Mouse (Mus musculus) lung, postnatal 0 days (tissue): ENCODE measurements at regions not wholly inside any gene's neighbourhood (a gene's known extent, or its start where the extent isn't known, plus 50 kb on each side); places are given as distances from the start of the nearest gene placed in this dataset.

Source experiments
- ATAC-seq: fragments of 200-750 bp; cut with Nextera tagmentation; 2 replicates; pipeline ENCODE4 v1.8.0; 2017; ENCODE audit warnings: moderate library complexity
- DNase-seq: peaks from one replicate; pipeline ENCODE4 v3.0.0-alpha.2; 2016; ENCODE audit warnings: low spot score
- H3K27ac ChIP-seq: fragments of 300-500 bp; sonication (generic); 2 replicates; pipeline ENCODE4 v1.5.1; 2014; ENCODE audit warnings: antibody characterized with exemption, mild to moderate bottlenecking, low read length, mixed read lengths
- H3K27me3 ChIP-seq: fragments of 300-500 bp; sonication (generic); replicated peaks from 2 replicates; pipeline ENCODE4 v1.6.1; 2014; ENCODE audit warnings: low read length, mixed read lengths; ENCODE audit not compliant: insufficient read depth
- H3K36me3 ChIP-seq: fragments of 300-500 bp; sonication (generic); 2 replicates; pipeline ENCODE4 v1.6.1; 2014; ENCODE audit warnings: low read length, mixed read lengths; ENCODE audit not compliant: insufficient read depth
- H3K4me1 ChIP-seq: fragments of 300-500 bp; sonication (generic); 2 replicates; pipeline ENCODE4 v1.6.1; 2014; ENCODE audit warnings: antibody characterized with exemption, low read depth, low read length, mixed read lengths; ENCODE audit not compliant: insufficient read depth
- H3K4me2 ChIP-seq: fragments of 300-500 bp; sonication (generic); replicated peaks from 2 replicates; pipeline ENCODE4 v1.6.1; 2014; ENCODE audit warnings: low read depth, mild to moderate bottlenecking, low read length, moderate library complexity, mixed read lengths
- H3K4me3 ChIP-seq: fragments of 300-500 bp; sonication (generic); 2 replicates; pipeline ENCODE4 v1.5.1; 2014; ENCODE audit warnings: low read depth, low read length
- H3K9ac ChIP-seq: fragments of 300-500 bp; sonication (generic); replicated peaks from 2 replicates; pipeline ENCODE4 v1.6.1; 2014; ENCODE audit warnings: low read depth, mild to moderate bottlenecking
- H3K9me3 ChIP-seq: fragments of 300-500 bp; sonication (generic); 2 replicates; pipeline ENCODE4 v1.6.1; 2016; ENCODE audit warnings: low read length, mixed read lengths
- CTCF ChIP-seq: IDR thresholded peaks from 2 replicates; pipeline ENCODE4 v1.5.1; 2016; ENCODE audit warnings: antibody characterized with exemption, mild to moderate bottlenecking
- EP300 ChIP-seq: IDR thresholded peaks from 2 replicates; pipeline ENCODE4 v1.6.1; 2016; ENCODE audit warnings: antibody characterized with exemption, mild to moderate bottlenecking, control low read depth
- WGBS: fragments of 180-500 bp; shearing (Covaris S2); extraction: QIAGEN DNeasy Blood & Tissue Kit; methylation state at CpG from one replicate; pipeline ENCODE4 v1.1.7; 2014; 5-methylcytosine and 5-hydroxymethylcytosine counted together

DNA sequence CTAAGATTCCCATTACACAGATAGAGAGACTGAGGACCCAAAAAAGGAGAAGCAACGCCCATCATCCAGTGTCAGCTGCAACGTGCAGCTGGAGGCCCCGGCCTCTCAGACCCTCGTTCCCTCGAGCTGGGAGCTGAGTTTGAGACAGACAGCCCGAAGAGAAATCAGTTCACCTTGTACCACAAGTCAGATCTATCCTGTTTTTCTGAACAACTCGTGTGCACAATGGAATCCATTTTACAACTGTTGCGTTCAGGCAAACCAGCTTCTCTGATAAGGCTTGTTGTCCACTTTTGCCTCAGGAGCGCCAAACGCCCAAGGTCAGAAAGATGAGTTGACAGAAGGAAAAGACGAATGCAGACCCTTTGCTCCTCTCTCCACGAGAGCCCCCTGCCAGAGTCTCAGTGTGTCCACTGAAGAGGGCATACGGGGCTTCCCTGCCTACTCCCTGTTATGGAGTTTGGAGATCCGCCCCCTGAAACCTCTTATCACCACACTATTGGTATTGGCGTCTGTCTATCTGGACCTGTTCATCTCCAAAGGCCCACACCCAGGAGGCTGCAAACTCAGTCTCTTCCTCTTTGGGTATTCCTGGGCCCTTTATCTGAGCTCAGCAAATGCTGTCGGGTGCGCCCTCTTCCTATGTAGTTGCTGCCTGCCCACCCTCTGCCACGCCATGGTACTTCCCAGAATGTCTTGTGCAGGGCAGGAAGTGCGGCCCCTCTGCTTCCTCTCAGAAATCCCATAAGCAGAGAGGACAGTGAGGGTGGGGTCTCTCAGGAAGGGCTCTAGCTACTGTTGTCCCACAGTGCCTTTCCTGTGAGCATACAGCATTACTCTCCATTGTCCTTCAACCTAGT, 57.7 kb upstream of the Zmiz1 start:
- DNase-seq, result peak; percentile 78
- Histone ChIP-seq H3K9ac (no peak overlapping the region), H3K4me2 (no peak overlapping the region), H3K36me3 (no peaks in the 10 kb centered on the region), H3K9me3 (no peaks in the 10 kb centered on the region), H3K4me1 (peaks cover 4% of the 10 kb centered on the region; the same call in 1 of the 2 replicates), H3K4me3 (no peak overlapping the region), H3K27ac (peak overlapping the region; percentile 76), H3K27me3 (no peaks in the 10 kb centered on the region)
- 64% methylated on average over 19 of the region's 19 CpGs for WGBS
- ATAC-seq, result peak; percentile 90
- peak; percentile 26; the same call in 1 of the 2 replicates for TF ChIP-seq CTCF
- peak; percentile 97 for TF ChIP-seq EP300

DNA sequence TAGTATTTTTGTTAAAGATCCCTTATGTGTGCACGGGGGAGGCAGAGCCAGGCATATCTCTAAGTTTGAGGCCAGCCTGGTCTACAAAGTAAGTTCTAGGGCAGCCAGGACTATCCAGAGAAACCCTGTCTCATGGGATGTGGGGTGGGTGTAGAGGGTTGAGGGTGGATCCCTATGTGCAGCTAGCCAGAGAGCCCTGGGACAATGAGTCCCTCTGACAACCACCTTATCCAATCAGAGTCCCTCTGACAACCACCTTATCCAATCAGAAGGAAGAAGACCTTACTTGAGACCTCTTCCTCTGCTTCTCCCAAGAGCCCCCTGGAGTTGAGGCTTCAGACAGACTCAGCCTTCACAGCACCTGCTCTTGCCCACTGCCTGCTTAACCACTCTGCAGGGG, 56.6 kb upstream of the Zmiz1 start:
- ATAC-seq, result no peak; the same call in 1 of the 2 replicates
- Histone ChIP-seq H3K36me3 (no peaks in the 10 kb centered on the region), H3K9ac (no peak overlapping the region), H3K4me3 (no peak overlapping the region), H3K27ac (peak overlapping the region; percentile 76), H3K9me3 (no peaks in the 10 kb centered on the region), H3K4me2 (no peak overlapping the region), H3K27me3 (no peaks in the 10 kb centered on the region), H3K4me1 (peaks cover under 1% of the 10 kb centered on the region; the same call in 1 of the 2 replicates)
- TF ChIP-seq EP300, result no peak
- no peak for TF ChIP-seq CTCF
- no peak for DNase-seq
- 67% methylated on average over 1 of the region's 1 CpGs for WGBS

DNA sequence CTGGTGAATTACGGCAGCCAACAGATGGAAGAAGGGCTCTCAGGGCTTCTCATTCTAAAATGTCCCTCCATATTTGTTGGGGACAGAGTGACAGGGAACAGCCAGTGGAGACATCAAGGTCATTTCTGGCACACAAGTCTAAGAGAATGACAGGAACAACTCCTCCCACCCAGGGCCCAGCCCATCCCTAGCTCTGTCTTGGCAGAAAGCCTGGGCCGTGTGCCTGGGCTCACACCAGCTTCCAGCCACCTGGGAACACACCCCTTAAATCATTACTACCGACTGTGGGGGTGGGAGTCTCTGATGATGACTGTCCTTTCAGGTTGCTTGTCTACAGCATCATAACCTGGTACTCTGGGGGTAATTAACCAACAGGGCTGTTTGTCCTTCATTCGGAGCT, 53.8 kb upstream of the Zmiz1 start:
- Histone ChIP-seq H3K4me3 (no peak overlapping the region), H3K4me1 (no peaks in the 10 kb centered on the region), H3K27me3 (no peaks in the 10 kb centered on the region), H3K9me3 (no peaks in the 10 kb centered on the region), H3K36me3 (no peaks in the 10 kb centered on the region), H3K27ac (no peak overlapping the region), H3K4me2 (no peak overlapping the region), H3K9ac (no peak overlapping the region)
- DNase-seq (peak; percentile 62), ATAC-seq (no peak)
- WGBS, result 50% methylated on average over 4 of the region's 4 CpGs
- no peak for TF ChIP-seq CTCF
- no peak for TF ChIP-seq EP300

DNA sequence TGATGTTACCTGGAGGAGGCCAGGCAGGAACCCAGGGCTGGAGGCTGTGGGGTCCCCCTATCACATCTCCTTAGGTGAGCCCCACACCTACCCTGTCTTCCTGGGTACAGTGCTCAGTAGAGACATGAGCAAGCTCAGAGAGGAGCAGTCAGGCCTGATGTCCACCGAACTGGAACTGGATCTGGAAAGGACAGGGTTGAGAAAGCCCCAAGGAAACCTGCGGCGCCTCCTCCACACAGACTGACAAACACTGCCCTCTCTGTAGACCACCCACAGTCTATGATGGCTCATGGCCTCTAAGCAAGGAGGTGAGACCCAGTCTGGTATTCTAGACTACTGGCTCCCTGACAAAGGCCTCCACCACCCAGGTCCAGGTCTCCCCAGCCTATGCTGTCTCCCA, 52.9 kb upstream of the Zmiz1 start:
- no peak for TF ChIP-seq EP300
- no peak for TF ChIP-seq CTCF
- WGBS, result 90% methylated on average over 3 of the region's 3 CpGs
- Histone ChIP-seq H3K9me3 (no peaks in the 10 kb centered on the region), H3K4me1 (no peaks in the 10 kb centered on the region), H3K27me3 (no peaks in the 10 kb centered on the region), H3K9ac (no peak overlapping the region), H3K27ac (no peak overlapping the region), H3K4me2 (no peak overlapping the region), H3K36me3 (no peaks in the 10 kb centered on the region), H3K4me3 (no peak overlapping the region)
- DNase-seq, result no peak
- no peak for ATAC-seq

DNA sequence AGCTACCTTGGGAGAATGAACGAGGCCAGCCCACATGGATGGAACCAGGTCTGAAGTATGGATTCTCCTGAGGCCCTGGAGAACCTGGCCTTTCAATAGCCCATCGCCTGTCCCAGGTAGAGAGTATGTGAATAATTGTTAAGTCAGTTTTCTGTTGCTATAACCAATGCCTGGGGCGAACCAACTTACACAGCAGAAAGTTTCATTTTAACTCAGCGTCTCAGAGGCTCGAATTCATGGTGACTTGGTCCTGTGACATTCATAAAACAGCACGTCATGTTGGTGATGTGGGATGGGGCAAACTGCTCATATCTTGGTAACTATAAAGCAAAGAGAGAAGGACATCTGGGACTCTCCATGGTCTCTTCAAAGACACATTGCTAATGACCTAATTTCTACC, 52.4 kb upstream of the Zmiz1 start:
- no peak for ATAC-seq
- Histone ChIP-seq H3K9ac (no peak overlapping the region), H3K27ac (no peak overlapping the region), H3K9me3 (no peaks in the 10 kb centered on the region), H3K4me2 (no peak overlapping the region), H3K27me3 (no peaks in the 10 kb centered on the region), H3K36me3 (no peaks in the 10 kb centered on the region), H3K4me3 (no peak overlapping the region), H3K4me1 (no peaks in the 10 kb centered on the region)
- WGBS, result 94% methylated on average over 6 of the region's 6 CpGs
- TF ChIP-seq EP300 (no peak), CTCF (no peak)
- DNase-seq, result no peak

DNA sequence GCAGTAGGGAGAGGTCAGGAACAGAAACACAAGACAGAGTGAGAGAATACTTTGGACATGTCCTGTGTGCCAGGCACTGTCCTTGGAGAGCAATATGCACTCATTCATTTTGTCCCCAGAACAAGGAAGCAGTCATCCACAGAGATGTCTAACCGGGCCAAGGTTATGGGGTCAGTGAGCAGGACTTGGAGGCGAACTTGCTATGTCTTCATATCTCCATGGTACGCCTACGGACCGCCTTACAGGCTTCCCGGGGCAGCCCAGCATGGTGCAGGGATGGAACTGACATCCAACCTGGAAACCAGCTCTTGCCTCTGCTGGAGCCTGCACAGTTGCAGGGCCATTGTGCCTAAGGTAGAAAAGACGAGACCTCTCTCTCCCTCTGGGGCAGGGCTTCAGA, 51.9 kb upstream of the Zmiz1 start:
- H3K4me2 ChIP-seq, result no peak overlapping the region
- no peak overlapping the region for H3K27ac ChIP-seq
- no peak overlapping the region for H3K4me3 ChIP-seq
- no peaks in the 10 kb centered on the region for H3K36me3 ChIP-seq
- H3K27me3 ChIP-seq, result no peaks in the 10 kb centered on the region
- WGBS, result 79% methylated on average over 7 of the region's 7 CpGs
- TF ChIP-seq CTCF (no peak), EP300 (no peak)
- no peaks in the 10 kb centered on the region for H3K9me3 ChIP-seq
- DNase-seq (no peak), ATAC-seq (no peak)
- no peak overlapping the region for H3K9ac ChIP-seq
- H3K4me1 ChIP-seq, result no peaks in the 10 kb centered on the region
